Mouse (Mus musculus): ENCODE results near the gene 6030445D17Rik.

Gene 6030445D17Rik

GRCm38 (mm10) chr4:136462086-136462838 is at the start of gene 6030445D17Rik:
Gene 6030445D17Rik, plus strand, starts transcription at chr4:136462250.
- DNase-seq (ENCODE audit: low spot score): peak; percentile 41

GRCm38 (mm10) chr4:136415477-136415876 is 46.6 kb upstream of the 6030445D17Rik start:
- DNase-seq (ENCODE audit: low spot score): no peak

- no peak for DNase-seq (ENCODE audit: low spot score)
Measured at GRCm38 (mm10) chr4:136418962-136419361, 43.1 kb upstream of the 6030445D17Rik start.

- DNase-seq (ENCODE audit: low spot score): no peak
Measured at GRCm38 (mm10) chr4:136419386-136419785, 42.7 kb upstream of the 6030445D17Rik start.

- no peak for DNase-seq (ENCODE audit: low spot score)
Measured at GRCm38 (mm10) chr4:136423224-136423623, 38.8 kb upstream of the 6030445D17Rik start, which contains the start of gene Htr1d. Gene Htr1d, plus strand, starts transcription at chr4:136423524.

GRCm38 (mm10) chr4:136424120-136424999 is 37.7 kb upstream of the 6030445D17Rik start:
- DNase-seq (ENCODE audit: low spot score): no peak

- DNase-seq (ENCODE audit: low spot score): no peak
Measured at GRCm38 (mm10) chr4:136425000-136425288, 37.1 kb upstream of the 6030445D17Rik start.

GRCm38 (mm10) chr4:136430609-136431375 is 31.3 kb upstream of the 6030445D17Rik start:
- DNase-seq (ENCODE audit: low spot score): peak; percentile 31

GRCm38 (mm10) chr4:136431376-136431693 is 30.7 kb upstream of the 6030445D17Rik start:
- peak; percentile 67 for DNase-seq (ENCODE audit: low spot score)

- peak; percentile 71 for DNase-seq (ENCODE audit: low spot score)
Measured at GRCm38 (mm10) chr4:136434029-136434428, 28.0 kb upstream of the 6030445D17Rik start.

GRCm38 (mm10) chr4:136439106-136439505 is 22.9 kb upstream of the 6030445D17Rik start:
- DNase-seq (ENCODE audit: low spot score): no peak

GRCm38 (mm10) chr4:136441354-136442043 is 20.6 kb upstream of the 6030445D17Rik start:
- no peak for DNase-seq (ENCODE audit: low spot score)

- DNase-seq (ENCODE audit: low spot score): no peak
Measured at GRCm38 (mm10) chr4:136444561-136444960, 17.5 kb upstream of the 6030445D17Rik start.

GRCm38 (mm10) chr4:136449795-136450194 is 12.3 kb upstream of the 6030445D17Rik start:
- no peak for DNase-seq (ENCODE audit: low spot score)

- DNase-seq (ENCODE audit: low spot score): no peak
Measured at GRCm38 (mm10) chr4:136450271-136450670, 11.8 kb upstream of the 6030445D17Rik start.

GRCm38 (mm10) chr4:136451564-136451963 is 10.5 kb upstream of the 6030445D17Rik start:
- DNase-seq (ENCODE audit: low spot score): no peak

- no peak for DNase-seq (ENCODE audit: low spot score)
Measured at GRCm38 (mm10) chr4:136452286-136452685, 9.8 kb upstream of the 6030445D17Rik start.

GRCm38 (mm10) chr4:136452792-136453191 is 9.3 kb upstream of the 6030445D17Rik start:
- no peak for DNase-seq (ENCODE audit: low spot score)

- peak; percentile 81 for DNase-seq (ENCODE audit: low spot score)
Measured at GRCm38 (mm10) chr4:136454850-136455260, 7.2 kb upstream of the 6030445D17Rik start.

- no peak for DNase-seq (ENCODE audit: low spot score)
Measured at GRCm38 (mm10) chr4:136456516-136457218, 5.4 kb upstream of the 6030445D17Rik start.

- no peak for DNase-seq (ENCODE audit: low spot score)
Measured at GRCm38 (mm10) chr4:136458276-136458675, 3.8 kb upstream of the 6030445D17Rik start.
